Mouse (Mus musculus) monocyte, adult 2 months (primary cell): Measurements from ENCODE around the gene Klk15.
"Not testable (repeated sequence)": the region's sequence is repeated elsewhere in the genome, so short reads cannot be mapped to it uniquely, and the experiment has no call there.

Experiments
- DNase-seq, 2 experiments: peaks; one replicate each; pipeline ENCODE4 v3.0.0; 2022; ENCODE audit warnings: low spot score in 2 of 2, low read depth in 1 of 2

Gene Klk15

DNA sequence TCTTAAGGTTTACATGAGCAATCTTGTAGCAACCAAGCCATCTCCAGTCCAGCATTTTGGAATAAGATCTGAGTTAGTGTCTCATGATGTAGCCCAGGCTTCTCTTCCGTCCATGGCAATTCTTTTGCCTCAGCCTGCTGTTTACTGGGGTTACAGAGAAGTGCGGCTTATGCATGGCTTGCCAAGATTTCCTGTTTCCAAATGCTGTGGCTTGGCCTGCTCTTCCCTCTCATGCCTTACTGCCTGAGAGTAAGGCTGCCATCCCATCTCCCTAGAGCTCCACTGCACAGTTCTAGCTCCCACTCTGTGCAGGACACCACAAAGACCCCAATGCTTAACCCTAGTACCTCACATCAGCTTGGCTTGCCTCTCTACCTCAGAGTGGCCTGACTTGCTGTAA, 34.1 kb downstream of the Klk15 start:
- no peak for DNase-seq

DNA sequence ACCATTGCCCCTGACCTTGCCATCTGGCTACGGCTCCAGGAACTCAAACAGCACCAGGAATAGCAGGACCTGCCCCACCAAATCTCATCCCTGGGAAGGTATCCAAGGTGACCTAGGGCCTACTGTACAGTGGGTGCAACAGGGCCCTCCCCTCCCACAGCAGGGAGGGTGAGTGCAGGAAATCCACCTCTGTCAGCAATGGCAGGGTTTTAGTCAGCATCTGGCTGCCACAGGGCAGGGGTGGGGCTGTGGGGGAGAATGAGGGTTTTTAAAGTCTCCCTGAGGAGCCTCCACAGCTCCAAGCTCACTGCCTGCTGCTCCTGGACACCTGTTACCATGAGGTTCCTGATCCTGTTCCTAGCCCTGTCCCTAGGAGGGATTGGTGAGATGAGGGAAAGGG, 42.2 kb downstream of the Klk15 start, which contains the start of gene Klk1b9:
Gene Klk1b9, plus strand, starts transcription at position 301 of the 400 bp plus-strand sequence.
- DNase-seq: not testable (repeated sequence)

DNA sequence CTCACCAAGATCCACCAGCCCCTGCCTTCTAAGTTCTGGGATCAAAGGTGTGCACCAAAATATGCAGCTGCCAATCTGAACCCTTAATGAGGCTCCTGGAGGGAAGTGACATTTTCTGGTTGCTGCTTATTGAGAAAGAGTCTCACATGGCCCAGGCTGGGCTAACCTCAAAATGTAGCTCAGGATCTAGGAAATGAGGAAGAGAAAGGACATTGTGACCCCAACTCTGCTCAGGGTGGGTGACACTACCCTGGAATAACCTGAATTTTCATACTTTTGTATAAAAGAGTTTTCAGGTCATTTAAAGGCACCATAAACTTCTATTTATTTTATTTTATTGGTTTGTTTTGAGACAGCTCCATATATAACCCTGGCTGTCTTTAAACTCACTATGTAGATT, 52.1 kb downstream of the Klk15 start:
- no peak for DNase-seq
